Mouse (Mus musculus) stomach, postnatal 0 days (tissue): ENCODE data around the gene Slc12a6. TPM values are rescaled to one million over a fixed set of nuclear protein-coding genes. Genes with fewer than 3 reads are reported as not detected.
A peak's percentile ranks its signal among the peaks of the same experiment; 100 is the strongest.
"Not testable (repeated sequence)": the region's sequence is repeated elsewhere in the genome, so short reads cannot be mapped to it uniquely, and the experiment has no call there.

Experiments
- ATAC-seq: fragments of 200-750 bp; cut with Nextera tagmentation; 2 replicates; pipeline ENCODE4 v1.8.0; 2017; ENCODE audit not compliant: low FRiP score, low TSS enrichment
- DNase-seq: peaks from one replicate; pipeline ENCODE4 v3.0.0-alpha.2; 2016; ENCODE audit warnings: low spot score
- H3K27ac ChIP-seq: fragments of 300-500 bp; sonication (generic); replicated peaks from 2 replicates; pipeline ENCODE4 v1.5.1; 2014; ENCODE audit warnings: mild to moderate bottlenecking, control low read depth
- H3K27me3 ChIP-seq: fragments of 300-500 bp; sonication (generic); 2 replicates; pipeline ENCODE4 v1.6.1; 2014; ENCODE audit warnings: low read length; ENCODE audit not compliant: control insufficient read depth, insufficient read depth
- H3K36me3 ChIP-seq: fragments of 300-500 bp; sonication (generic); 2 replicates; pipeline ENCODE4 v1.6.1; 2014; ENCODE audit warnings: low read length, mixed read lengths; ENCODE audit not compliant: control insufficient read depth, insufficient read depth
- H3K4me1 ChIP-seq: fragments of 300-500 bp; sonication (generic); replicated peaks from 2 replicates; pipeline ENCODE4 v1.6.1; 2014; ENCODE audit warnings: antibody characterized with exemption; ENCODE audit not compliant: control insufficient read depth, insufficient read depth
- H3K4me2 ChIP-seq: fragments of 300-500 bp; sonication (generic); replicated peaks from 2 replicates; pipeline ENCODE4 v1.6.1; 2014; ENCODE audit warnings: low read depth, mild to moderate bottlenecking, control low read depth, moderate library complexity
- H3K4me3 ChIP-seq: fragments of 300-500 bp; sonication (generic); 2 replicates; pipeline ENCODE4 v1.5.1; 2014; ENCODE audit warnings: low read depth, low read length, control low read depth
- H3K9ac ChIP-seq: fragments of 300-500 bp; sonication (generic); 2 replicates; pipeline ENCODE4 v1.6.1; 2014; ENCODE audit warnings: mild to moderate bottlenecking, low read length, control low read depth, mixed read lengths
- H3K9me3 ChIP-seq: fragments of 300-500 bp; sonication (generic); 2 replicates; pipeline ENCODE4 v1.6.1; 2016; ENCODE audit warnings: low read length; ENCODE audit not compliant: control insufficient read depth
- CTCF ChIP-seq: IDR thresholded peaks from 2 replicates; pipeline ENCODE4 v1.5.1; 2016; ENCODE audit warnings: antibody characterized with exemption, low read depth, mild to moderate bottlenecking, moderate library complexity
- EP300 ChIP-seq: optimal IDR thresholded peaks from 2 replicates; pipeline ENCODE3; 2016; ENCODE audit warnings: antibody characterized with exemption
- WGBS: fragments of 180-500 bp; shearing (Covaris S2); extraction: QIAGEN DNeasy Blood & Tissue Kit; methylation state at CpG from one replicate; pipeline ENCODE4 v1.1.7; 2014; 5-methylcytosine and 5-hydroxymethylcytosine counted together
- polyA plus RNA-seq: library from polyadenylated mRNA; unstranded; fragments of >200 nt; fragmentation: Nextera tagmentation; extraction: Ambion mirVana; gene quantifications from 2 replicates; pipeline ENCODE4 v1.2.1, GENCODE M21; 2015

Gene Slc12a6
- polyA plus RNA-seq, 1 experiment from 2014 or later: 5.4 TPM

DNA sequence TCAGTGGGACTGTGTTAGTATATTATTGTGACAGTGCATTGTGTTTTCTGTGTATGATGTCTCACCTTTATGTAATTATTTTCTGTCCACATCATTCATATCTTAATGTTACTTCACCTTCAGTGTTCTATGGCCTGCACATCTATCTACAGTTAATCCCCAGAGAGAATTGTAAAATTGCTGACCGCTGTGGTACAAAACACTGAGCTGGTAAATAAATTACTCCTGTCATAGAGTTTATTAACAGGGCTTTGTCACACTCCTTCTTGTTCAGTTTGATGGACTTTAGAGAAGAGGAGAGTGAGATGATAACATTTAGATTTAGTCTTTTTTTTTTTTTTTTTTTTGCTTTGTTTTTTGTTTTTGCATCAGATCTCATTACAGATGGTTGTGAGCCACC lies 17.2 kb downstream of the Slc12a6 start:
- Histone ChIP-seq H3K9me3 (no peaks in the 10 kb centered on the region), H3K4me3 (no peak overlapping the region), H3K4me2 (no peak overlapping the region), H3K36me3 (no peaks in the 10 kb centered on the region), H3K27ac (no peak overlapping the region), H3K4me1 (no peaks in the 10 kb centered on the region; the same call in 1 of the 2 replicates), H3K9ac (no peak overlapping the region), H3K27me3 (no peaks in the 10 kb centered on the region)
- no peak for DNase-seq
- WGBS: 81% methylated on average over 1 of the region's 1 CpGs
- TF ChIP-seq CTCF: no peak
- ATAC-seq: no peak

DNA sequence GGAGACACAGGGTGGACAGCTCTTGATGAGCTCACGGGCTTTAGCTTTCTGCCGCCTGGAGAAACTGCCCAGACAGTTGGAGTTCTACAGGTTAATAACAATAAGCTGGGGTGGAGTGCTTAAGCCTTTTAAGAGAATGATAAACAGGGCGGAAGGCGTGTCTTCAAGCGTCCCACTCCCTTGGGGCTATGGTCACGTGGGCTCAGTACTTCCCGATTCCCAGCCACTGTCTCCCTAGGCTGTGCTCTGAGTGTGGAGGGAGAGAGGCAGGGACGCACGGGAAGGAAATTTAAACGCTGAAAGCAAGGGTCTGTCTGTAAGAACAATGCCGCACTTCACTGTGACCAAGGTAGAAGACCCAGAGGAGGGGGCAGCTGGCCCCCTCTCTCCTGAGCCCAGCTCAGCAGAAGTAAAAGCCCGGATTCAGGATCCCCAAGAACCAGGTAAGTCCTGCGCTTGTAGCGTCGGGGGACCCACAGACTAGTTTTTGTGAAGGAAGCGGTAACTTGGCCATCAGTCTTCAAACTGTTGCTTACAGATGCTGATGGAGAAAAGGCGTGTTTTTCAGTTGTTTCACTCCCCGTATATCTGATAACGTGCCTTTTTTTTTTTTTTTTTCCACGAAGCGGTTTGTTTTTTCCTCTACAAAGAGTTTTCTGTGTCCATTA lies 18.9 kb downstream of the Slc12a6 start:
- no peak for TF ChIP-seq EP300
- TF ChIP-seq CTCF: no peak

DNA sequence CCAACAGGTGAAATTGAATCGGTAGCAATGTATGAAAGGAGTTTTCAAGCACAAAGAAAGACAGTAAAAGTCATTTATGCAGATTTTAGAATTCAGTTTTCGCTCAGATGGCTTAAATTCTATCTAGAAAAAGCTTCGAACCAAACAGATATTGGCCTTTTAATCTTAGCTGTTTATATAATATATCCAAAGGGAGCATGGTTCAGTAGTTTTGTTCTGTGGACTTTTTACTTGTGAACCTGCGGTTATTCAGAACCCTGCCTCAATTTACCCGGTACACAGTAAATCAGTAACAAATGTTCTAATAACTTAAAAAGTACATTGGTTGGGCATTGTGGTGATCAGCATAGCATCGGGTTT lies 19.4 kb downstream of the Slc12a6 start:
- no peaks in the 10 kb centered on the region; the same call in 1 of the 2 replicates for H3K4me1 ChIP-seq
- no peaks in the 10 kb centered on the region for H3K27me3 ChIP-seq
- no peaks in the 10 kb centered on the region for H3K36me3 ChIP-seq
- peak overlapping the region; percentile 89 for H3K4me2 ChIP-seq
- TF ChIP-seq CTCF: no peak
- no peak for TF ChIP-seq EP300
- ATAC-seq (no peak), DNase-seq (no peak)
- peak overlapping the region; percentile 58 for H3K4me3 ChIP-seq
- 35% methylated on average over 6 of the region's 6 CpGs for whole genome bisulfite sequencing
- H3K9me3 ChIP-seq: no peaks in the 10 kb centered on the region
- H3K27ac ChIP-seq: no peak overlapping the region
- H3K9ac ChIP-seq: no peak overlapping the region; the same call in 1 of the 2 replicates

More for the DNA sequence above, 18.9 kb downstream of the Slc12a6 start:
- H3K27me3 ChIP-seq: no peaks in the 10 kb centered on the region
- whole genome bisulfite sequencing: 1% methylated on average over 21 of the region's 21 CpGs
- peak overlapping the region; percentile 58 for H3K4me3 ChIP-seq
- peak overlapping the region; percentile 65 for H3K9ac ChIP-seq
- H3K4me1 ChIP-seq: no peaks in the 10 kb centered on the region; the same call in 1 of the 2 replicates
- H3K4me2 ChIP-seq: peak overlapping the region; percentile 89
- peak overlapping the region; percentile 59; the same call in 1 of the 2 replicates for H3K27ac ChIP-seq
- peak; percentile 69 for DNase-seq
- ATAC-seq: peak; percentile 94
- H3K9me3 ChIP-seq: no peaks in the 10 kb centered on the region
- H3K36me3 ChIP-seq: no peaks in the 10 kb centered on the region

DNA sequence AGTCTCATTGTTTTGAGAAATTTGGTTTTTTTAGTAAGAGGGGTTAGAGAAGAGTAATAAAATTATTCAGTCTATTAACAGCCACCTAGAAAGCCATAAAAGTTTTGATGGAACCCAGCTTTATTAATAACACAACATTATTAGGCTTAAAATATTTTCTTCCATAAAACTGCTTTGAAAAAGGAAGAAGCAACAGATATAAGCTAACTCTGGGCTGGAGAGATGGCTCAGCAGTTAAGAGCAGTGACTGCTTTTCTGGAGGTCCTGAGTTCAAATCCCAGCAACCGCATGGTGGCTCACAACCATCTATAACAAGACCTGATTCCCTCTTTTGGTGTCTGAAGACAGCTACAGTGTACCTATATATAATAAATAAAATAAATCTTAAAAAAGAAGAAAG lies 20.4 kb downstream of the Slc12a6 start:
- not testable (repeated sequence) for H3K9ac ChIP-seq, H3K27ac ChIP-seq, H3K36me3 ChIP-seq, H3K27me3 ChIP-seq, H3K4me3 ChIP-seq, DNase-seq, H3K9me3 ChIP-seq, H3K4me1 ChIP-seq, H3K4me2 ChIP-seq, ATAC-seq
- WGBS: 97% methylated on average over 1 of the region's 1 CpGs

DNA sequence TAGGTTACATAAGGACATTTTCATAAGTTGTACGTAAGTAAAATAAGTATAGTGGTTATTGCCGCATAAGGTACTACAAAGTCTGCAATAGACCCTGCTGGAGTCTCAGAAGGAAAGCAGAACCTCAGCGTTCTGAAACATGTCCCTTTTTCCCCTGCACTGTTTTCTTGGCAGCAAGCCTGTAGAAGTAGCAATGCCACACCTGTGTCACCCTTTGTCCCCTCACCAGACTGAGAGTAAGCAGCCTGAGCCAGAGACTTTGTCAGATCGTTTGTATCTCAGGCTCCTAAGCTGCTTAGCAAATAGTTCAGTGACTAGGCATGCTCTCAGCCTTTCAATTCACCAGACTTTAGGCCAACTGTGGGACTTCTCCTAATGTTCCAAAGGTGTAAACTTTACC lies 21.4 kb downstream of the Slc12a6 start:
- Histone ChIP-seq H3K4me2 (no peak overlapping the region), H3K27me3 (no peaks in the 10 kb centered on the region), H3K4me1 (no peaks in the 10 kb centered on the region; the same call in 1 of the 2 replicates), H3K9ac (no peak overlapping the region), H3K27ac (no peak overlapping the region), H3K9me3 (no peaks in the 10 kb centered on the region), H3K36me3 (no peaks in the 10 kb centered on the region), H3K4me3 (no peak overlapping the region)
- TF ChIP-seq EP300: no peak
- TF ChIP-seq CTCF: no peak
- 44% methylated on average over 4 of the region's 4 CpGs for WGBS
- ATAC-seq (peak; percentile 87), DNase-seq (peak; percentile 63)

DNA sequence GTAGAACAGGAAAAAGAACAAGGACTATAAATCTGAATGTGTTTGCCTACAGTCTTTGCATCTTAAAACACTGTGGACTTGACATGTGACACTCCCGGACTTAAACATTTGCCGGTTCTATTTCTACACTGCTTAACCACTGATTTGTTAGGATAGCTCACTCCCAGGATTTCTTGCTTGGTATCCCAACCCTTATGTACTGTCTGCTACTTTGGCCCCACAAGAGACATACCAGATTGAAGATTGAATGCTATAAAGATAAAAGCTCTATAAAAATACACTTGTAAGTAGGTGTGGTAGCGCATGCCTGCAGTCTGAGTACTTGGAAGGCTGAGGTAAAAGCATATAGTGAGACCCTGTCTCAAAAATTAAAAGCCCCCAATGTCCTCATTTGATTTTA lies 23.9 kb downstream of the Slc12a6 start:
- Histone ChIP-seq H3K27me3 (no peaks in the 10 kb centered on the region), H3K4me2 (no peak overlapping the region), H3K4me1 (no peaks in the 10 kb centered on the region; the same call in 1 of the 2 replicates), H3K4me3 (no peak overlapping the region), H3K9me3 (no peaks in the 10 kb centered on the region), H3K9ac (no peak overlapping the region), H3K36me3 (no peaks in the 10 kb centered on the region), H3K27ac (no peak overlapping the region)
- TF ChIP-seq EP300 (no peak), CTCF (no peak)
- WGBS: 76% methylated on average over 3 of the region's 3 CpGs
- no peak for ATAC-seq
- no peak for DNase-seq
